Mouse (Mus musculus): ENCODE measurements around the gene Col8a2.

DNA sequence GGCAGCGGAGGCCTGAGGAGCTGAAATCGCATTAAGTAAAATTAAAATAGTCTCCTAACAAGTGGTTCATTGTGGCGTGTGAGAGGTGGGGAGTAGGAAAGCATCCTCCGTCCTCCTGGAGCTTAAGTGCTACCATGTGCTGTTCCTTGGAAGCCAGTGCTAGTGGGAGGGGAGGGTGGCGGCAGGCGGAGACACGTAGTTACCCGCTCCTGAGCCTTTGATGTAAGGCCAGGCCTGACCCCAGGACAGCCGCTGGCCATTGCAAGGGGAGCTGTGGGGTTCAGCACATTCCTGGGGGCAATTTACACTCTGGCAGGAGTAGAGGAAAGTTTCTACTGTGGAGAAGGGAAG is 8.1 kb upstream of the Col8a2 start:
- TF ChIP-seq POLR2A (IDR thresholded peaks at IDR 0.05; ENCODE audit: low read depth, low read length), result no peak
- TF ChIP-seq POLR2AphosphoS2 (IDR thresholded peaks at IDR 0.05; ENCODE audit: low read depth, low read length), result no peak
- no peak for TF ChIP-seq SIN3A (IDR thresholded peaks at IDR 0.05; ENCODE audit: low read length)
- TF ChIP-seq CTCF (conservative IDR thresholded peaks at IDR 0.05 in 1 of 2, IDR thresholded peaks at IDR 0.05 in 1 of 2; ENCODE audit: low read depth in 2 of 2, low read length in 2 of 2), result no peak
- TF ChIP-seq SMC3 (IDR thresholded peaks at IDR 0.05; ENCODE audit: low read depth, low read length), result no peak
- no peak for TF ChIP-seq CHD1 (IDR thresholded peaks at IDR 0.05; ENCODE audit: low read depth, low read length)
- TF ChIP-seq BHLHE40 (IDR thresholded peaks at IDR 0.05; ENCODE audit: low read depth, low read length), result no peak
- no peak for TF ChIP-seq GABPA (IDR thresholded peaks at IDR 0.05; ENCODE audit: insufficient replicate concordance, low read depth, low read length)
- no peak for TF ChIP-seq JUND (conservative IDR thresholded peaks at IDR 0.05; ENCODE audit: low read depth, low read length)

Measured in CH12.LX (cell line).